Mouse (Mus musculus) adrenal gland, postnatal 10 days (tissue): Measurements from ENCODE around the gene Macrod2. TPM values are rescaled to one million over a fixed set of nuclear protein-coding genes. Genes with fewer than 3 reads are reported as not detected.

Source experiments
- DNase-seq: peaks from one replicate; pipeline ENCODE4 v3.0.0; 2021; ENCODE audit warnings: mixed read lengths
- total RNA-seq, 2 experiments: library from RNA; stranded (reverse); gene quantifications; 2 replicates each; pipeline ENCODE4 v1.2.3; 2021

The Macrod2 gene
- total RNA-seq, 2 experiments from 2014 or later, result 7.9 to 9.5 TPM

GRCm38 (mm10) chr2:141073981-141074855 is 679.1 kb downstream of the Macrod2 start:
- DNase-seq, result no peak

GRCm38 (mm10) chr2:141078221-141078620 is 683.1 kb downstream of the Macrod2 start:
- DNase-seq, result no peak

GRCm38 (mm10) chr2:141091320-141091719 is 696.2 kb downstream of the Macrod2 start:
- no peak for DNase-seq

GRCm38 (mm10) chr2:141117579-141117978 is 722.5 kb downstream of the Macrod2 start:
- DNase-seq, result no peak

- no peak for DNase-seq
Observed at GRCm38 (mm10) chr2:141123875-141124274, 728.8 kb downstream of the Macrod2 start.

- DNase-seq, result no peak
Observed at GRCm38 (mm10) chr2:141125638-141126037, 730.5 kb downstream of the Macrod2 start.

GRCm38 (mm10) chr2:141142266-141142665 is 747.2 kb downstream of the Macrod2 start:
- DNase-seq, result no peak

GRCm38 (mm10) chr2:141152011-141152772 is 757.1 kb downstream of the Macrod2 start:
- no peak for DNase-seq

- no peak for DNase-seq
Observed at GRCm38 (mm10) chr2:141155972-141156371, 760.9 kb downstream of the Macrod2 start.

- DNase-seq, result no peak
Observed at GRCm38 (mm10) chr2:141156979-141157593, 762.0 kb downstream of the Macrod2 start.

GRCm38 (mm10) chr2:141158161-141158560 is 763.1 kb downstream of the Macrod2 start:
- no peak for DNase-seq

GRCm38 (mm10) chr2:141163918-141164317 is 768.8 kb downstream of the Macrod2 start:
- DNase-seq, result no peak

GRCm38 (mm10) chr2:141169586-141169985 is 774.5 kb downstream of the Macrod2 start:
- DNase-seq, result no peak

- no peak for DNase-seq
Observed at GRCm38 (mm10) chr2:141173167-141173566, 778.1 kb downstream of the Macrod2 start.

- no peak for DNase-seq
Observed at GRCm38 (mm10) chr2:141173607-141174006, 778.5 kb downstream of the Macrod2 start.

GRCm38 (mm10) chr2:141180656-141181055 is 785.5 kb downstream of the Macrod2 start:
- no peak for DNase-seq

GRCm38 (mm10) chr2:141182034-141182759 is 787.1 kb downstream of the Macrod2 start:
- no peak for DNase-seq

GRCm38 (mm10) chr2:141194476-141194875 is 799.4 kb downstream of the Macrod2 start:
- no peak for DNase-seq

GRCm38 (mm10) chr2:141200481-141200880 is 805.4 kb downstream of the Macrod2 start:
- DNase-seq, result no peak

GRCm38 (mm10) chr2:141201303-141202014 is 806.4 kb downstream of the Macrod2 start:
- no peak for DNase-seq

GRCm38 (mm10) chr2:141202015-141202364 is 806.9 kb downstream of the Macrod2 start:
- DNase-seq, result no peak

GRCm38 (mm10) chr2:141211346-141211745 is 816.2 kb downstream of the Macrod2 start:
- no peak for DNase-seq
